Mouse (Mus musculus) intestine, embryonic 14.5 days (tissue): ENCODE results near the gene Plaa. TPM values are rescaled to one million over a fixed set of nuclear protein-coding genes. Genes with fewer than 3 reads are reported as not detected.
A peak's percentile ranks its signal among the peaks of the same experiment; 100 is the strongest.
"Not testable (repeated sequence)": the region's sequence is repeated elsewhere in the genome, so short reads cannot be mapped to it uniquely, and the experiment has no call there.

ENCODE experiments used
- ATAC-seq: fragments of 200-750 bp; cut with Nextera tagmentation; replicated peaks from 2 replicates; pipeline ENCODE4 v1.8.0; 2017; ENCODE audit warnings: low read depth, moderate number of reproducible peaks, moderate TSS enrichment, moderate library complexity; ENCODE audit not compliant: low FRiP score, low TSS enrichment
- DNase-seq: peaks from one replicate; pipeline ENCODE4 v3.0.0-alpha.2; 2018; ENCODE audit warnings: low spot score
- H3K27ac ChIP-seq: fragments of 300-500 bp; sonication (generic); 2 replicates; pipeline ENCODE4 v1.5.1; 2014; ENCODE audit warnings: low read depth, mild to moderate bottlenecking, control low read depth
- H3K27me3 ChIP-seq: fragments of 300-500 bp; sonication (generic); replicated peaks from 2 replicates; pipeline ENCODE4 v1.6.1; 2014; ENCODE audit warnings: low read length, control low read depth; ENCODE audit not compliant: control insufficient read depth, insufficient read depth
- H3K36me3 ChIP-seq: fragments of 300-500 bp; sonication (generic); 2 replicates; pipeline ENCODE4 v1.6.1; 2014; ENCODE audit warnings: low read length, control low read depth; ENCODE audit not compliant: control insufficient read depth, insufficient read depth
- H3K4me1 ChIP-seq: fragments of 300-500 bp; sonication (generic); replicated peaks from 2 replicates; pipeline ENCODE4 v1.6.1; 2014; ENCODE audit warnings: low read length, control low read depth, mixed read lengths; ENCODE audit not compliant: control insufficient read depth, insufficient read depth
- H3K4me2 ChIP-seq: fragments of 300-500 bp; sonication (generic); 2 replicates; pipeline ENCODE4 v1.6.1; 2014; ENCODE audit warnings: low read length
- H3K4me3 ChIP-seq: fragments of 300-500 bp; sonication (generic); 2 replicates; pipeline ENCODE4 v1.5.1; 2014; ENCODE audit warnings: low read depth, low read length, control low read depth, mixed read lengths
- H3K9ac ChIP-seq: fragments of 300-500 bp; sonication (generic); 2 replicates; pipeline ENCODE4 v1.6.1; 2014; ENCODE audit warnings: mild to moderate bottlenecking, low read length
- H3K9me3 ChIP-seq: fragments of 300-500 bp; sonication (generic); 2 replicates; pipeline ENCODE4 v1.6.1; 2016; ENCODE audit warnings: low read length, control low read depth; ENCODE audit not compliant: control insufficient read depth
- WGBS: fragments of 180-500 bp; shearing (Covaris S2); extraction: QIAGEN DNeasy Blood & Tissue Kit; methylation state at CpG from one replicate; pipeline ENCODE4 v1.1.7; 2014; 5-methylcytosine and 5-hydroxymethylcytosine counted together
- polyA plus RNA-seq: library from polyadenylated mRNA; unstranded; fragments of >200 nt; fragmentation: Nextera tagmentation; extraction: Ambion mirVana; gene quantifications from 2 replicates; pipeline ENCODE4 v1.2.1, GENCODE M21; 2014

The Plaa gene
- polyA plus RNA-seq: 63.9 and 67.2 TPM in 2 replicates

DNA sequence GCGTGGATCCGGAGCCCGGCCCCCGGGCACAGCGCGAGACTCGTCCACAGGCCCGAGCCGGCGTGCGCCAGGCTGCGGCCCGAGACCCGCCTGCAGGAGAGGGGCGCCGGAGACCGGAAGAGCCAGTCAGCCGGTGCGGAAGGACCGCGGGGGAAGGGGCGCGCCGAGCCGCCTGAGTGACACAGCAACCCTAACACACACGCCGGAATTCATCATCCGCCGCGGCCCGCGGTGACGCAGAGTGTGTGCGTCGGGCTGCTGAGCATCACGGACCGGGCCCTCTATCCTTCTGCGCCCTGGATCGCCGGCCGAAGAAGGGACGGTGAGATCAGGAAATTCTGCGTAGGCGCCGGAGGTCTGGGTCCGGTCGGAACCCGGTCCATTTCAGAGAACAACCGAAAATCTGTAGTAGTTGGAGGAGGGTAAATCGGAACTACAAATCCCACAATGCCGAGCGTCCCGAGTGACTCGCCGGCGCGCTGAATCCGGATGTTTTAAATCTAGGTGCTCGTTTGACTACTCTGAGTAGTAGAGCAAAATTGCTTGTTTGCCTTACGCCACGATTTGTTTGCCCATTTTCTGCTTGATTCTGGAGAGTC, at the start of gene Plaa:
Gene Plaa (minus strand): TSS at position 214 of the 599 bp plus-strand sequence.
- Histone ChIP-seq H3K27ac (peak within 1 kb of the TSS; percentile 92), H3K4me1 (peaks cover 11% of the 10 kb centered on the region), H3K9me3 (no peaks in the 10 kb centered on the region), H3K36me3 (no peaks in the 10 kb centered on the region), H3K4me2 (peak within 1 kb of the TSS; percentile 90), H3K27me3 (no peaks in the 10 kb centered on the region), H3K4me3 (peak within 1 kb of the TSS; percentile 96), H3K9ac (peak within 1 kb of the TSS; percentile 95)
- DNase-seq: peak; percentile 98
- ATAC-seq: peak; percentile 99
- under 1% methylated on average over 61 of the region's 61 CpGs for WGBS

DNA sequence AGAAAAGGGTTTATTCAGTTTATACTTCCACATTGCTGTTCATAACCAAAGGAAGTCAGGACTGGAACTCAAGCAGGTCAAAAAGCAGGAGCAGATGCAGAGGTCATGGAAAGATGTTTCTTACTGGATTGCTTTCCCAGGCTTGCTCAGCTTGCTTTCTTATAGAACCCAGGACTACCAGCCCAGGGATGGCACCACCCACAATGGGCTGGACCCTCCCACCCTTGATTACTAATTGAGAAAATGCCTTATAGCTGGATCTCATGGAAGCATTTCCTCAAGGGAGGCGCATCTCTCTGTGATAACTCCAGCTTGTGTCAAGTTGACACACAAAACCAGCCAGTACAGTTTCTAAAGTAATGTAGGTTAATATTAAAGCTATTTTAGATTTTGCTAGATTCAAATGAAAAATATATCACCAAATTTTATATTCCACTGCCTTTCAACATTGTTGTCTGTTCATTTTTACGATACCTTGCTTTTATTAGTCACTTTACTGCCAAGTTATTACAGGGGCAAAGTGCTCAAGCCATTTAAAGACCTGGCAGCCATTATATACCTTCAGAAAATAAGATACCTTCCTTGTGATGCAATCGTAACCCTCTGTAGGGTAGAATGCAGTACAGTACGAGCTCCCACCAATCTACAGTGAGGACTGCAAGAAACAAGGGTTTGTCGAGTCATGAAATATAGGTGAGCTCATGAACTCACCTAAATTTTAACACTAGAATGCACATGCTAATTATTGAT, 47.6 kb upstream of the Plaa start:
- not testable (repeated sequence) for H3K9ac ChIP-seq, H3K27ac ChIP-seq, H3K9me3 ChIP-seq, H3K4me2 ChIP-seq, DNase-seq, H3K27me3 ChIP-seq, ATAC-seq, H3K4me3 ChIP-seq, H3K4me1 ChIP-seq
- 87% methylated on average over 5 of the region's 5 CpGs for WGBS
- H3K36me3 ChIP-seq: peaks cover 12% of the 10 kb centered on the region; the same call in 1 of the 2 replicates

DNA sequence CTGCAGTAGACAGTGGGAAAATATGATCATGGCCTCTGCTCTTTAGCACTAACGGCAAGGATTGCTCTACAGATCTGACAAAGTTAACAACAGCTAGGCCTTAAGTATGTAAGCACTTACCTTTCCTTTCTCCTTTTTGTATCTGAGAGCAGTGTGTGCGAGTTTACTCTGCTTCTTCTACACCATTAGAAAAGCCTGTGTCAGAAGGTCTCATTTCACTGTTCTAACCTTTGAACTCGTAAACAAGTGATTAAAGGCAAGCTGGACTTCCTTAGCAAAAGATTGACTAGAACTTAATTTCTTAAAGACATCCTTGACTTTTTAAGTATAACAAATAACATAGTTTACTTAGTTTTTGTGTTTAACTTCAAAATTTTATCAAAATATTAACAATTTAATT, 46.9 kb upstream of the Plaa start, which contains the start of gene Lrrc19:
Gene Lrrc19 (minus strand): TSS at position 225 of the 400 bp plus-strand sequence.
- Histone ChIP-seq H3K27me3 (no peaks in the 10 kb centered on the region), H3K36me3 (peaks cover 6% of the 10 kb centered on the region; the same call in 1 of the 2 replicates), H3K4me3 (no peak within 1 kb of the TSS), H3K4me2 (no peak within 1 kb of the TSS), H3K4me1 (no peaks in the 10 kb centered on the region), H3K9ac (no peak within 1 kb of the TSS), H3K9me3 (no peaks in the 10 kb centered on the region), H3K27ac (no peak within 1 kb of the TSS)
- 85% methylated on average over 3 of the region's 3 CpGs for WGBS
- DNase-seq (no peak), ATAC-seq (no peak)

DNA sequence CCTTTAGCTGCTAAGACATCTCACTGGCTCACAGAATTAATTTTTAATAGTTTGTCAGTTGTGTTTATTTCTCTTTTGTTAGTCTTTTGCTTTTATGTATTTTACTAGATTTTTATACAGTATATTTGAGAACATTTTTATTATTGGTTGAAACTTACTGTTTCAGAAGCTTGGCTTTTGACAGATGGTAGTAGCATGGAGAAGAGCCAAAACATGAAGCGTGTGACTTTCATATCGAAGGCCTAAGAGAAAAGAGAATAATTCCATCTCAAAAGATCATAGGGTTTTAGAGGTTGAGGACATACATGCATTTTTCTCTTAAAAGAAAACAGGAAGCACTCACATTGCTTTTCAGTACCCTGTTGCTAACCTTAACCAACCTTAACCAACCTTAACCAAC, 40.1 kb upstream of the Plaa start:
- whole genome bisulfite sequencing: 99% methylated on average over 2 of the region's 2 CpGs
- Histone ChIP-seq H3K36me3 (no peaks in the 10 kb centered on the region), H3K27me3 (no peaks in the 10 kb centered on the region), H3K27ac (no peak overlapping the region), H3K9me3 (no peaks in the 10 kb centered on the region), H3K4me3 (no peak overlapping the region), H3K4me2 (no peak overlapping the region), H3K9ac (no peak overlapping the region), H3K4me1 (no peaks in the 10 kb centered on the region)
- ATAC-seq (no peak), DNase-seq (no peak)

DNA sequence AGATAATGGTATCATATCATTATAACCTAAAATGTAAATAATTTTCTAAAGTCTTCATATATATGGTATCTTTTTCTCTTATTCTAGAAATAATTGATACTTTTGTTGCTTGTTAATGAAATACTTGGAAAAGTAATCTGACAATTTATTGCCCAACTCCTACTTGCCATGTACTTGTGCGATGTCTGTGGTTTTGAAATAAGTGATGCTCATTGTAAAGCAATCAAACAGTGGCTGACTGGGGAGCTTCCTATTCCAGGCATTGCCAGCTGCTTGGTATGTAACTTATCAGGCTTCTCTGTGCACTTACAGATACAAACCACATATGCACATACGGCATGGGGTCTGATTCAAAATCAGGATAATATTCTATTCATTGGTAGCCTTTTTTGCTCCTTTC, 17.0 kb upstream of the Plaa start:
- DNase-seq (no peak), ATAC-seq (no peak)
- Histone ChIP-seq H3K4me2 (no peak overlapping the region), H3K27me3 (no peaks in the 10 kb centered on the region), H3K36me3 (peaks cover 19% of the 10 kb centered on the region), H3K9ac (no peak overlapping the region), H3K4me3 (no peak overlapping the region), H3K27ac (no peak overlapping the region), H3K9me3 (no peaks in the 10 kb centered on the region), H3K4me1 (peaks cover 4% of the 10 kb centered on the region; the same call in 1 of the 2 replicates)
- 89% methylated on average over 2 of the region's 2 CpGs for WGBS

DNA sequence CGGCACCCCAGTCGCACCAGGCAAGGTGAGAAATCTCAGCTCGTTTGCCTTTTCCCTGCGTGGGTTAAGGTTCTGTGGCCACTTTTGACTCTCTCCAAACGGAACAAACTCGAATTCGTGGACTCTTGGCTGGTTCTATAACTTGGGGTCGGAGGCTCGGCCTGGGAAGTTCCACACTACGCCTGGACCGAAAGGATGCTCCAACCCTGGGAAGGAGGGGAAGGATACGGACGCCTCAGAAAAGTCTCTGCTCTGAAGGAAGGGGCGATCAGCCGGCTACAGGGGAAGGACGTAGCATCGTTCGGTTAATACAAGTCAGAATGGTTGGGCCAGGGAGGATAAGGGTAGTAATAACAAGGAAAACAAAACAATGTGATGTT, 11.6 kb upstream of the Plaa start:
- DNase-seq (no peak), ATAC-seq (peak; percentile 80)
- peak overlapping the region; percentile 66 for H3K9ac ChIP-seq
- H3K9me3 ChIP-seq: no peaks in the 10 kb centered on the region
- peak overlapping the region; percentile 64 for H3K4me3 ChIP-seq
- no peaks in the 10 kb centered on the region for H3K36me3 ChIP-seq
- peaks cover 4% of the 10 kb centered on the region; the same call in 1 of the 2 replicates for H3K4me1 ChIP-seq
- peak overlapping the region; percentile 73 for H3K27ac ChIP-seq
- H3K4me2 ChIP-seq: peak overlapping the region; percentile 70
- H3K27me3 ChIP-seq: no peaks in the 10 kb centered on the region
- under 1% methylated on average over 18 of the region's 18 CpGs for WGBS

DNA sequence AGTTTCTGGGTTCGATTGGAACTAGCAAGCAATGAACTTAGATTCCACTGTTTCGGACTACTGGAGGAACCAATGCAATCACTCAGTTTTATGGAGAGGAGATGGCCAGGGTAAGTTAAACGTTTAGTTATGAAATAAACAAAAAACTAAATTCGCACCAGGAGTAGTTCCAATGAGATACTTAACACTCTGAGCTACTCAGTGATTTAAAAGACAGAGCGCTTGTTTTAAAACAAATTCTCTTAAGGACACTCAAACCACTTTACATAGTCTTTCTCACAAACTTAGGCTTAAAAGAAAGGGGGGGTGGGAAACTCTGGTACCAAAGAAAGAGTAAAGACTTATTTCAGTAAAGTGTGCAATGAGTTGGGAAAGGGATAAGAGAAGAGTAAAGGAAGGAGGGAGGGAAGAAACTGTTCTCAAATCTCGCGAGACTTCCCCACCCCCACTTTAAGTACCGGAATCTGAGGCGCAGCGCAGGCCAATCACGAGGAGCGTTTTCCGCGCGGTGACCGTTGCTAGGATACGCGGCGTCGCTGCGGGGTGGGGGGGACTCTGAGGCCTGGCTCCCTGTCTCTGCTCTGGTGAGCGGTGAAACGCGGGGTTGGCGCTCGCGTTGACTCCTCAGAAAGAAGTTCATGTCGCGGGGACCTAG, 11.1 kb upstream of the Plaa start, which contains the start of gene Ift74:
Gene Ift74 (plus strand): TSS at position 520 of the 655 bp plus-strand sequence.
- no peaks in the 10 kb centered on the region for H3K9me3 ChIP-seq
- peak; percentile 99 for ATAC-seq
- WGBS: 4% methylated on average over 29 of the region's 29 CpGs

DNA sequence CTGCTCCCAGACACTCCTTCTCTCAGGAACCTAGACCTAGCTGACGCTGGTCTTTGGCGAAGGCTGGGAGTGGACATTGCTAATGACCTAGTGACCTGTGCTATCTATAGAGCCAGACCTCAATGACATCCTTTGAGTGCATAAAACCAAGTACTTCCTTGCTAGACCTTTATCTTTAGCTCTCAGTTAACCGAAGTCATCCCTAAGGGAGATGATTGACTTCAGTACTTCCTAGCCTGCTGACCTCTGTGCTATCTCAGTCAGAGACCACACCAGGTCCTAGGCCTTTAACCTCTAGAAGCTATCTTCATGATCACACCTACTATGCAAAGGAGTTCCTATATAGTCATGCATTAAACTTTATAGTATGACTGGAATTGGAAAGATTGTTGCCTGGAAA, 7.3 kb upstream of the Plaa start:
- peaks cover 1% of the 10 kb centered on the region; the same call in 1 of the 2 replicates for H3K4me1 ChIP-seq
- no peaks in the 10 kb centered on the region for H3K36me3 ChIP-seq
- no peak for DNase-seq
- H3K27ac ChIP-seq: no peak overlapping the region
- no peaks in the 10 kb centered on the region for H3K27me3 ChIP-seq
- WGBS: 76% methylated on average over 3 of the region's 3 CpGs
- no peak overlapping the region for H3K4me2 ChIP-seq
- no peak overlapping the region for H3K9ac ChIP-seq
- ATAC-seq: no peak
- no peaks in the 10 kb centered on the region for H3K9me3 ChIP-seq
- no peak overlapping the region for H3K4me3 ChIP-seq

More for the DNA sequence above, 11.1 kb upstream of the Plaa start, which contains the start of gene Ift74:
- Histone ChIP-seq H3K4me2 (peak within 1 kb of the TSS; percentile 70), H3K36me3 (no peaks in the 10 kb centered on the region), H3K9ac (peak within 1 kb of the TSS; percentile 66), H3K4me3 (peak within 1 kb of the TSS; percentile 64), H3K27ac (peak within 1 kb of the TSS; percentile 73), H3K27me3 (no peaks in the 10 kb centered on the region), H3K4me1 (peaks cover 4% of the 10 kb centered on the region; the same call in 1 of the 2 replicates)
- DNase-seq: peak; percentile 95
